Mouse (Mus musculus) forebrain, embryonic 16.5 days (tissue): ENCODE data around the gene Spn. TPM values are rescaled to one million over a fixed set of nuclear protein-coding genes. Genes with fewer than 3 reads are reported as not detected.

ENCODE experiments used
- ATAC-seq: fragments of 200-750 bp; cut with Nextera tagmentation; 2 replicates; pipeline ENCODE4 v1.8.0; 2017; ENCODE audit warnings: mild to moderate bottlenecking, moderate library complexity
- H3K27ac ChIP-seq: fragments of 300-500 bp; sonication (generic); 2 replicates; pipeline ENCODE4 v1.5.1; 2014; ENCODE audit warnings: low read length, control low read depth
- H3K27me3 ChIP-seq: fragments of 300-500 bp; sonication (generic); replicated peaks from 2 replicates; pipeline ENCODE4 v1.6.1; 2014; ENCODE audit warnings: low read length; ENCODE audit not compliant: control insufficient read depth, insufficient read depth
- H3K36me3 ChIP-seq: fragments of 300-500 bp; sonication (generic); 2 replicates; pipeline ENCODE4 v1.6.1; 2014; ENCODE audit not compliant: control insufficient read depth, insufficient read depth
- H3K4me1 ChIP-seq: fragments of 300-500 bp; sonication (generic); replicated peaks from 2 replicates; pipeline ENCODE4 v1.6.1; 2014; ENCODE audit warnings: low read length; ENCODE audit not compliant: control insufficient read depth, insufficient read depth
- H3K4me2 ChIP-seq: fragments of 300-500 bp; sonication (generic); 2 replicates; pipeline ENCODE4 v1.6.1; 2014; ENCODE audit warnings: mild to moderate bottlenecking, low read length, control low read depth
- H3K4me3 ChIP-seq: fragments of 300-500 bp; sonication (generic); replicated peaks from 2 replicates; pipeline ENCODE4 v1.5.1; 2014; ENCODE audit warnings: mild to moderate bottlenecking, low read length, control low read depth
- H3K9ac ChIP-seq: fragments of 300-500 bp; sonication (generic); replicated peaks from 2 replicates; pipeline ENCODE4 v1.6.1; 2014; ENCODE audit warnings: low read depth, low read length, control low read depth
- H3K9me3 ChIP-seq: fragments of 300-500 bp; sonication (generic); 2 replicates; pipeline ENCODE4 v1.6.1; 2016; ENCODE audit warnings: low read length; ENCODE audit not compliant: control insufficient read depth
- WGBS: fragments of 180-500 bp; shearing (Covaris S2); extraction: QIAGEN DNeasy Blood & Tissue Kit; methylation state at CpG from one replicate; pipeline ENCODE4 v1.1.7; 2014; 5-methylcytosine and 5-hydroxymethylcytosine counted together
- polyA plus RNA-seq: library from polyadenylated mRNA; unstranded; fragments of >200 nt; fragmentation: Nextera tagmentation; extraction: Ambion mirVana; gene quantifications from 2 replicates; pipeline ENCODE4 v1.2.1, GENCODE M21; 2015

The Spn gene
- polyA plus RNA-seq, 1 experiment from 2014 or later, result 0.09 TPM

GRCm38 (mm10) chr7:127144412-127144811, 6.8 kb upstream of the Spn start:
- WGBS, result 87% methylated on average over 7 of the region's 7 CpGs

DNA sequence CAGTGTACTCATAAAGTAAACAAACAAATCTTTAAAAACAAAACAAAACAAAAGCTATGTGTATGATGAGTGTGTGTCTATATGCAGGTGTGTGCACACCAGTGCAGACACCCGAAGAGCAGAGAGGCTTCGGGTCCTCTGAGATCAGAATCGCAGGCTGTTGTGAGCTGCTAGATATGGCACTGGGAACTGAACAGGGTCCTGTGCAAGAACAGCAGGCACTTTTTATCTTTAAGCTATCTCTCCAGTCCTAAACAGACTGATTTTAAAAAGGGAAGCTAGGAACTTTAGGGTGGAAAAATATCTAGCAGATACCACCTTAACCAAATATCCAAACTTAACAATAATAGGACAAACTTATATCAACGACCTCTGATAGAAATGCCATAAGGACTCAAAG, 5.0 kb upstream of the Spn start:
- H3K9ac ChIP-seq, result no peak overlapping the region
- WGBS, result 91% methylated on average over 4 of the region's 4 CpGs
- H3K27ac ChIP-seq, result no peak overlapping the region
- no peaks in the 10 kb centered on the region for H3K36me3 ChIP-seq
- H3K4me3 ChIP-seq, result no peak overlapping the region
- H3K9me3 ChIP-seq, result no peaks in the 10 kb centered on the region
- H3K27me3 ChIP-seq, result no peaks in the 10 kb centered on the region
- no peak for ATAC-seq
- H3K4me2 ChIP-seq, result no peak overlapping the region
- no peaks in the 10 kb centered on the region for H3K4me1 ChIP-seq

More at GRCm38 (mm10) chr7:127144412-127144811, 6.8 kb upstream of the Spn start:
- Histone ChIP-seq H3K9me3 (no peaks in the 10 kb centered on the region), H3K4me2 (no peak overlapping the region), H3K36me3 (no peaks in the 10 kb centered on the region), H3K27ac (no peak overlapping the region), H3K27me3 (no peaks in the 10 kb centered on the region), H3K9ac (no peak overlapping the region), H3K4me3 (no peak overlapping the region), H3K4me1 (no peaks in the 10 kb centered on the region)
- ATAC-seq, result no peak

GRCm38 (mm10) chr7:127142214-127142613, 4.6 kb upstream of the Spn start:
- no peak overlapping the region for H3K9ac ChIP-seq
- 37% methylated on average over 2 of the region's 2 CpGs for WGBS
- H3K36me3 ChIP-seq, result no peaks in the 10 kb centered on the region
- H3K4me1 ChIP-seq, result no peaks in the 10 kb centered on the region
- H3K4me3 ChIP-seq, result no peak overlapping the region
- no peaks in the 10 kb centered on the region for H3K27me3 ChIP-seq
- H3K4me2 ChIP-seq, result no peak overlapping the region
- ATAC-seq, result no peak
- H3K27ac ChIP-seq, result no peak overlapping the region
- H3K9me3 ChIP-seq, result no peaks in the 10 kb centered on the region

GRCm38 (mm10) chr7:127140623-127141404, 3.2 kb upstream of the Spn start:
- Histone ChIP-seq H3K4me2 (no peak overlapping the region), H3K4me1 (no peaks in the 10 kb centered on the region), H3K27ac (no peak overlapping the region), H3K9me3 (no peaks in the 10 kb centered on the region), H3K4me3 (no peak overlapping the region), H3K36me3 (no peaks in the 10 kb centered on the region), H3K27me3 (no peaks in the 10 kb centered on the region), H3K9ac (no peak overlapping the region)
- WGBS, result 65% methylated on average over 7 of the region's 7 CpGs
- no peak for ATAC-seq

DNA sequence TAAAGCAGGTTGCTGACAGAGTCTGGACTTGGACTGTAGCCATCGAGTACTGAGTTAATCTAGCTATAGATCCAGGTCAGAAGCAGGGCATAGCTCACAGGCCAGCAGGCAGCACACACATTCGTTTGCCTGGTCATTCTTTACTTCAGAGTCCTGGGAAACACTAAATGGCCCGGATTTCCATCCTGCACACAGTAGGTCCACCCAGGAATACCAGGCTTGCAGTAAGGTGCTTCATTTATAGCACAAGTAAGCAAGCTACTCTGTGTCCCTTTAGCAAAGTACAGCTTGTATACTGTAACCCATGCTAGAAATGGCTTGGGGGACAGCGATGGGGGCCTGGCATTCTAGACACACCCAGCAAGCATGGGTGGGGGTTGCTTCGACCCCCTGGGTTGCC, 1.9 kb upstream of the Spn start:
- Histone ChIP-seq H3K27me3 (no peaks in the 10 kb centered on the region), H3K27ac (no peak overlapping the region), H3K4me2 (no peak overlapping the region), H3K9me3 (no peaks in the 10 kb centered on the region), H3K4me1 (no peaks in the 10 kb centered on the region), H3K36me3 (no peaks in the 10 kb centered on the region), H3K4me3 (no peak overlapping the region), H3K9ac (no peak overlapping the region)
- 51% methylated on average over 5 of the region's 5 CpGs for WGBS
- ATAC-seq, result no peak

GRCm38 (mm10) chr7:127139100-127139499, 1.5 kb upstream of the Spn start:
- WGBS, result 90% methylated on average over 7 of the region's 7 CpGs
- Histone ChIP-seq H3K36me3 (no peaks in the 10 kb centered on the region), H3K9me3 (no peaks in the 10 kb centered on the region), H3K27me3 (no peaks in the 10 kb centered on the region), H3K4me3 (no peak overlapping the region), H3K27ac (no peak overlapping the region), H3K4me1 (no peaks in the 10 kb centered on the region), H3K9ac (no peak overlapping the region), H3K4me2 (no peak overlapping the region)
- ATAC-seq, result no peak

DNA sequence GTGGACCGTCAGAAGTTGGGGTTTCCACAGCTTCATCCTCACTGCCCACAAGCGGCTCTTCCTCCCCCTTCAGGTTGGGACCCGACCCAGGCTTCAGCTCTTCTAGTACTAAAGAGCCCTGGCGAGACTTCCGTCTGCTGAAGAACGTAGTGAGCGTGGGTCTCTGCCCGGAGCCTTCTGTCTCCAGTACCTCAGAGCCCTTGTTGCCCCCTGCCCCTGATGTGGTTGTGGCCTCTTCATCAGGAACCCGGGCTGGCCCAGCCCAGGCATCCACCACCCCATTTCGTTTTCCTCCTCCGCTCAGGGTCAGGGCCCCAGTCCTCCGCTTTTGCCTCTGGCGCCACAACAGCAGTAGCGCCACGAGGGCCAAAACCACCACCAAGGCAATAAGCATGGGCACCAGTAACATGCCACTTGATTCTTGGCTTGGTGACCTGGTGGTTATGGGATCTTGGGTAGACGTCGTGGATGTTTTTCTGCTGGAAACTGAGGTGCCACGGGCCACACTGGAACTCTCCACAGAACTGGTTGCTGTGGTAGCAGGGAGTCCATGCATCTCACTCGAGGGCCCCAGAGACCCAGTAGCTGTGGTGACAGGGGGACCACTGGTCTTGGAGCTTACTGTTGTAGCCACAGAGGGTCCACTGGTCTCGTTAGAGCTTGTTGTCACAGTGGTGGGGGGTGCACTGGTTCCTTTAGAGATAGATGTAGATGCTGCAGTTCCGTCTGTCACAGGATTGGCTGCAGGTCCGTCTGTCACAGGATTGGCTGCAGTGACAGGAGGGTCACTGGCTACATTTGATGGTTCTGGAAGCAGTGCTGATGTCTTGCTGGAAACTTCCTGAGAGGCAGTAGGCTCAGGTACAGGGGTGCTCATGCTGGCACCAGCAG, 1.2 kb downstream of the Spn start:
- WGBS, result 87% methylated on average over 22 of the region's 22 CpGs
- no peaks in the 10 kb centered on the region for H3K36me3 ChIP-seq
- H3K4me2 ChIP-seq, result no peak overlapping the region
- H3K27me3 ChIP-seq, result no peaks in the 10 kb centered on the region
- H3K4me1 ChIP-seq, result no peaks in the 10 kb centered on the region
- no peak overlapping the region for H3K4me3 ChIP-seq
- H3K9ac ChIP-seq, result no peak overlapping the region
- no peak overlapping the region for H3K27ac ChIP-seq
- no peak for ATAC-seq
- H3K9me3 ChIP-seq, result no peaks in the 10 kb centered on the region

GRCm38 (mm10) chr7:127134821-127135447, 2.7 kb downstream of the Spn start:
- Histone ChIP-seq H3K4me2 (no peak overlapping the region), H3K4me1 (no peaks in the 10 kb centered on the region), H3K36me3 (no peaks in the 10 kb centered on the region), H3K27ac (no peak overlapping the region), H3K9me3 (no peaks in the 10 kb centered on the region), H3K27me3 (no peaks in the 10 kb centered on the region), H3K4me3 (no peak overlapping the region), H3K9ac (no peak overlapping the region)
- ATAC-seq, result no peak
- 87% methylated on average over 11 of the region's 11 CpGs for WGBS

DNA sequence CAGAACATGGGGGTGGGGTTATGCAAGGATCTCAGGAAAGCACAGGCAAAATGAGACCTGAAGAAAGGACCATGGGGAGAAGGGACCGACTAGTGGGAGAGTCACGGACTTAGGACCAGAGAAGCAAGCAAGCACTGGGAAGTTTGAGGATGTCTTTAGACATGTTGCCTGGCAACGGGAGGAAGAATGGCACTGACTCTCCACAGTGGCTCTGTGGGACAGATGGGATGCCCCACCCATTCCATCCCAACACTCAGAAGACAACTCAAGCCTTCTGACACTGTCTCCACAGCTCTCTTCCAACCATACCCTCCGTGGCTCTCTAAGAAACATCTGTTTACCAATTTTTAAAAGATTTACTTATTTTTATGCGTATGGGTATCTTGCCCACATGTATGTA, 4.5 kb downstream of the Spn start:
- Histone ChIP-seq H3K4me2 (no peak overlapping the region), H3K9ac (no peak overlapping the region), H3K4me3 (no peak overlapping the region), H3K36me3 (no peaks in the 10 kb centered on the region), H3K4me1 (no peaks in the 10 kb centered on the region), H3K27ac (no peak overlapping the region), H3K27me3 (no peaks in the 10 kb centered on the region), H3K9me3 (no peaks in the 10 kb centered on the region)
- no peak for ATAC-seq
- 54% methylated on average over 5 of the region's 5 CpGs for WGBS
